33 mouse cellular contexts compared by ENCODE assay signal in the genomic region with DNA sequence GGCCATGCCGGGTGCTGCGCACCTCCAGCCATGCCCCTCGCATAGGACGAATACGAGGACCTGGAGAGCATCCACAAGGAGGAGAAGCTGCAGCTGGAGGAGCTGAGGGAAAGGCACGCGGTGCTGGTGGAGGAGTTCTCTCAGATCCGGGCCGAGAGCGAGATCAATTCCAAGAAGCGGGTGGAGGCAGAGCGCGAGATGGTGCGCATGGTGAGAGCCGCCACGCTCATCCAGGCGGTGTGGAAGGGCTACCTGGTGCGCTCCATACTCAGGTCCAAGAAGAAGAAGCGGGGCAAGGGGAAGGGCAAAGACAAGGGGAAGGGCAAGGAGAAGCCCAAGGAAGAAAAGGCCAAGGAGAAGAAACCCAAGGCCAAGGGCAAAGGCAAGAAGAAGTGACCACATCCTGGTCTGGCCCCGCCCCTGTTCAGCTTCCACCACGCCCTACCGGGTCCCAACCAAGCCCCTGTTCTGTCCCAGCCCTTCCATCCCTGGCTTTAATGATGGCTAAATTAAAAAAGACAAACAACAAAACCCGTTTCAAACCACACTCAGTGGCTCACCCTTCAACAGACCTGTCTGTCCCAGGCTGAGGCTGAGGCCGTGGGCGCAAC. TPM values are rescaled to one million over a fixed set of nuclear protein-coding genes. Genes with fewer than 3 reads are reported as not detected.
DNase-seq lines count a peak whose midpoint lies in the region; ATAC-seq and TF ChIP-seq lines count a peak whose summit lies in the region.
"Had no signal": no experiment of that assay in that cellular context is flagged by ENCODE, and none has a peak within 500 bp of the region (broad histone marks: within the 10 kb centered on the region; RNA-seq: fewer than 3 reads in every experiment).

No protein-coding gene starts in this region.

- peaks cover 17% of the 10 kb centered on the region; the same call in 1 of the 2 replicates for H3K36me3 ChIP-seq in midbrain, embryonic 13.5 days
- no peaks in the 10 kb centered on the region for H3K36me3 ChIP-seq in midbrain, embryonic 15.5 days (replicated peaks)
- H3K36me3 ChIP-seq in stomach, postnatal 0 days (ENCODE audit: control insufficient read depth, insufficient read depth, low read length) = no peaks in the 10 kb centered on the region
- H3K36me3 ChIP-seq: heart, embryonic 15.5 days had no signal

- no peak overlapping the region for H3K4me3 ChIP-seq in midbrain, embryonic 13.5 days (replicated peaks)
- no peak overlapping the region for H3K4me3 ChIP-seq in midbrain, embryonic 15.5 days
- H3K4me3 ChIP-seq in stomach, postnatal 0 days (ENCODE audit: low read depth, low read length) = no peak overlapping the region
- H3K4me3 ChIP-seq: embryonic facial prominence, embryonic 12.5 days; heart, embryonic 15.5 days had no signal

- H3K9me3 ChIP-seq in midbrain, embryonic 13.5 days = no peaks in the 10 kb centered on the region
- H3K9me3 ChIP-seq in midbrain, embryonic 15.5 days = no peaks in the 10 kb centered on the region
- no peaks in the 10 kb centered on the region for H3K9me3 ChIP-seq in stomach, postnatal 0 days (ENCODE audit: control insufficient read depth, low read length)
- H3K9me3 ChIP-seq: embryonic facial prominence, embryonic 12.5 days; heart, embryonic 15.5 days; midbrain, embryonic 10.5 days had no signal

- WGBS in midbrain, embryonic 13.5 days = 70% methylated on average over 25 of the region's 25 CpGs
- WGBS in midbrain, embryonic 15.5 days = 69% methylated on average over 25 of the region's 25 CpGs
- 73% methylated on average over 25 of the region's 25 CpGs for WGBS in stomach, postnatal 0 days

- TF ChIP-seq CTCF in stomach, postnatal 0 days (IDR thresholded peaks at IDR 0.05; ENCODE audit: low read depth) = no peak

- H3K27ac ChIP-seq in midbrain, embryonic 13.5 days = no peak overlapping the region
- no peak overlapping the region for H3K27ac ChIP-seq in midbrain, embryonic 15.5 days
- H3K27ac ChIP-seq in stomach, postnatal 0 days (replicated peaks) = no peak overlapping the region
- H3K27ac ChIP-seq: embryonic facial prominence, embryonic 12.5 days; heart, embryonic 15.5 days; kidney, postnatal 0 days; liver, embryonic 14.5 days; midbrain, embryonic 10.5 days had no signal

- H3K9ac ChIP-seq in midbrain, embryonic 13.5 days (replicated peaks) = 0 out of 2 replicates have a peak overlapping the region, but pooled peaks have one; percentile 11
- H3K9ac ChIP-seq in midbrain, embryonic 15.5 days = no peak overlapping the region
- no peak overlapping the region for H3K9ac ChIP-seq in stomach, postnatal 0 days (ENCODE audit: low read length)
- H3K9ac ChIP-seq: embryonic facial prominence, embryonic 12.5 days; heart, embryonic 15.5 days; liver, embryonic 14.5 days had no signal

- no peaks in the 10 kb centered on the region for H3K27me3 ChIP-seq in midbrain, embryonic 13.5 days
- H3K27me3 ChIP-seq in midbrain, embryonic 15.5 days (replicated peaks) = no peaks in the 10 kb centered on the region
- H3K27me3 ChIP-seq in stomach, postnatal 0 days (ENCODE audit: control insufficient read depth, insufficient read depth, low read length) = no peaks in the 10 kb centered on the region
- H3K27me3 ChIP-seq: CH12.LX; embryonic facial prominence, embryonic 12.5 days; heart, embryonic 15.5 days had no signal

- TF ChIP-seq EP300 in stomach, postnatal 0 days (optimal IDR thresholded peaks at IDR 0.05) = no peak

- DNase-seq in adrenal gland, postnatal 14 days = peak; percentile 11
- no peak for DNase-seq in adrenal gland, postnatal 25 days
- no peak for DNase-seq in frontal cortex, postnatal 36 days (ENCODE audit: low spot score in 2 of 2)
- peak; percentile 13 for DNase-seq in stomach, postnatal 0 days (ENCODE audit: low spot score)
- DNase-seq in MN1 (ENCODE audit: low spot score) = no peak
- DNase-seq: adrenal gland, adult 2 months; cerebellum, adult 18-20 months; embryo, embryonic 11 days; gastrocnemius, postnatal 10 days; kidney, adult 8-10 months; kidney, postnatal 4 days; layer of hippocampus, postnatal 36 days; left cerebral cortex, postnatal 4 days; lung, adult 2 months; lung, postnatal 14 days; thymus, adult 18-20 months had no signal

- ATAC-seq in frontal cortex, adult (ENCODE audit: low TSS enrichment) = peak; percentile 19; the same call in 1 of the 2 replicates
- ATAC-seq in midbrain, embryonic 13.5 days = no peak
- no peak for ATAC-seq in midbrain, embryonic 15.5 days (replicated peaks)
- no peak for ATAC-seq in stomach, postnatal 0 days (ENCODE audit: low FRiP score, low TSS enrichment)
- ATAC-seq: activated CD4-positive, CD25-positive, alpha-beta regulatory T cell, adult 4 months; hindbrain, embryonic 16.5 days had no signal

- H3K4me2 ChIP-seq in midbrain, embryonic 13.5 days (replicated peaks) = no peak overlapping the region
- H3K4me2 ChIP-seq in midbrain, embryonic 15.5 days = no peak overlapping the region
- no peak overlapping the region for H3K4me2 ChIP-seq in stomach, postnatal 0 days (replicated peaks; ENCODE audit: low read depth)
- H3K4me2 ChIP-seq: embryonic facial prominence, embryonic 12.5 days; heart, embryonic 15.5 days had no signal

- peaks cover 24% of the 10 kb centered on the region for H3K4me1 ChIP-seq in midbrain, embryonic 13.5 days (replicated peaks)
- peaks cover 16% of the 10 kb centered on the region for H3K4me1 ChIP-seq in midbrain, embryonic 15.5 days
- H3K4me1 ChIP-seq in stomach, postnatal 0 days (replicated peaks; ENCODE audit: control insufficient read depth, insufficient read depth) = peaks cover 4% of the 10 kb centered on the region

RNA-seq across cellular contexts. Expression of a gene that starts 5.7 kb away (rescaled TPM):
- total RNA-seq in adrenal gland, postnatal 14 days (2021) = 15.6 and 16.0 TPM in 2 replicates
- 15.9 and 17.5 TPM in 2 replicates for total RNA-seq in adrenal gland, postnatal 25 days (2021)
- polyA plus RNA-seq in midbrain, embryonic 13.5 days (2015; fragmentation: Nextera tagmentation; extraction: Ambion mirVana) = 23.0 and 23.9 TPM in 2 replicates
- polyA plus RNA-seq in midbrain, embryonic 15.5 days (2015; fragmentation: Nextera tagmentation; extraction: Ambion mirVana) = 28.3 and 30.6 TPM in 2 replicates
- polyA plus RNA-seq in stomach, postnatal 0 days (2015; fragmentation: Nextera tagmentation; extraction: Ambion mirVana) = 12.1 TPM in 2 replicates

RNA-seq across cellular contexts. Expression of a gene that starts 5.8 kb away (rescaled TPM):
- 38.6 and 45.9 TPM in 2 replicates for total RNA-seq in adrenal gland, postnatal 14 days (2021)
- 50.5 and 54.7 TPM in 2 replicates for total RNA-seq in adrenal gland, postnatal 25 days (2021)
- 43.9 and 44.3 TPM in 2 replicates for polyA plus RNA-seq in midbrain, embryonic 13.5 days (2015; fragmentation: Nextera tagmentation; extraction: Ambion mirVana)
- polyA plus RNA-seq in midbrain, embryonic 15.5 days (2015; fragmentation: Nextera tagmentation; extraction: Ambion mirVana) = 39.9 and 43.7 TPM in 2 replicates
- polyA plus RNA-seq in stomach, postnatal 0 days (2015; fragmentation: Nextera tagmentation; extraction: Ambion mirVana) = 22.5 and 23.0 TPM in 2 replicates

RNA-seq across cellular contexts. Expression of a gene that starts 17.9 kb away (rescaled TPM):
- total RNA-seq in adrenal gland, postnatal 14 days (2021) = 0.30 and 0.48 TPM in 2 replicates
- 0.57 and 0.67 TPM in 2 replicates for total RNA-seq in adrenal gland, postnatal 25 days (2021)
- polyA plus RNA-seq in midbrain, embryonic 13.5 days (2015; fragmentation: Nextera tagmentation; extraction: Ambion mirVana) = 1.4 and 2.0 TPM in 2 replicates
- polyA plus RNA-seq in midbrain, embryonic 15.5 days (2015; fragmentation: Nextera tagmentation; extraction: Ambion mirVana) = 1.7 and 1.8 TPM in 2 replicates
- polyA plus RNA-seq in stomach, postnatal 0 days (2015; fragmentation: Nextera tagmentation; extraction: Ambion mirVana) = 0.25 and 0.36 TPM in 2 replicates
- total RNA-seq: heart, postnatal 25 days had no signal

RNA-seq across cellular contexts. Expression of a gene that starts 18.2 kb away (rescaled TPM):
- total RNA-seq in adrenal gland, postnatal 14 days (2021) = 56.5 and 57.5 TPM in 2 replicates
- 40.2 and 42.4 TPM in 2 replicates for total RNA-seq in adrenal gland, postnatal 25 days (2021)
- 12.6 and 15.6 TPM in 2 replicates for polyA plus RNA-seq in midbrain, embryonic 13.5 days (2015; fragmentation: Nextera tagmentation; extraction: Ambion mirVana)
- polyA plus RNA-seq in midbrain, embryonic 15.5 days (2015; fragmentation: Nextera tagmentation; extraction: Ambion mirVana) = 15.8 and 17.7 TPM in 2 replicates
- polyA plus RNA-seq in stomach, postnatal 0 days (2015; fragmentation: Nextera tagmentation; extraction: Ambion mirVana) = 12.7 and 13.9 TPM in 2 replicates

RNA-seq across cellular contexts. Expression of a gene that starts 27.3 kb away (rescaled TPM):
- 0.63 and 0.98 TPM in 2 replicates for total RNA-seq in adrenal gland, postnatal 14 days (2021)
- total RNA-seq in adrenal gland, postnatal 25 days (2021) = 2.8 and 3.1 TPM in 2 replicates
- polyA plus RNA-seq in midbrain, embryonic 13.5 days (2015; fragmentation: Nextera tagmentation; extraction: Ambion mirVana) = not detected in 2 replicates
- polyA plus RNA-seq in midbrain, embryonic 15.5 days (2015; fragmentation: Nextera tagmentation; extraction: Ambion mirVana) = 0.44 and 0.70 TPM in 2 replicates
- polyA plus RNA-seq in stomach, postnatal 0 days (2015; fragmentation: Nextera tagmentation; extraction: Ambion mirVana) = 0.10 TPM in 1 of 2 replicates, not detected in the other
- total RNA-seq: CH12.LX; gastrocnemius, postnatal 10 days; heart, postnatal 25 days; monocyte, adult 5-6 weeks had no signal
- polyA plus RNA-seq: activated CD4-positive, CD25-positive, alpha-beta regulatory T cell, adult 4 months; adrenal gland, adult 2 months; C2C12; embryonic facial prominence, embryonic 12.5 days; heart, embryonic 15.5 days; intestine, embryonic 14.5 days; kidney, postnatal 0 days; limb, embryonic 14.5 days; liver, embryonic 14.5 days; midbrain, embryonic 10.5 days; stomach, embryonic 14.5 days had no signal

Comparison
In these comparisons a context has a peak if more than half of its experiments do, and no peak if none do; other contexts are left out.
1. DNase-seq: peak in adrenal gland, postnatal 14 days (single experiment) and stomach, postnatal 0 days (single experiment); none in adrenal gland, postnatal 25 days (single experiment), frontal cortex, postnatal 36 days (0 of 2) and MN1 (single experiment).